Mouse (Mus musculus) lung, adult 2 months (tissue): Measurements from ENCODE around the gene Sntb2.

Source experiments
- CTCF ChIP-seq: fragments of 200-500 bp; IDR thresholded peaks from 2 replicates; pipeline ENCODE4 v1.5.1; 2011; ENCODE audit warnings: mild to moderate bottlenecking, low read length, control low read depth; ENCODE audit not compliant: insufficient read depth
- POLR2A ChIP-seq: fragments of 200-500 bp; IDR thresholded peaks from 2 replicates; pipeline ENCODE4 v1.6.1; 2011; ENCODE audit warnings: low read depth, mild to moderate bottlenecking, control low read depth, low read length, borderline replicate concordance; ENCODE audit errors: extremely low read depth

- TF ChIP-seq CTCF (no peak), POLR2A (no peak)
Measured at GRCm38 (mm10) chr8:106951707-106952106, 16.2 kb downstream of the Sntb2 start.
